9 mouse cellular contexts compared by ENCODE assay signal in genomic region chr1:164796471-164796870, GRCm38 (mm10). TPM values are rescaled to one million over a fixed set of nuclear protein-coding genes. Genes with fewer than 3 reads are reported as not detected.
DNase-seq lines count a peak whose midpoint lies in the region; ATAC-seq and TF ChIP-seq lines count a peak whose summit lies in the region.
"Had no signal": no experiment of that assay in that cellular context is flagged by ENCODE, and none has a peak within 500 bp of the region (broad histone marks: within the 10 kb centered on the region; RNA-seq: fewer than 3 reads in every experiment).

TSS of gene Dpt (plus strand) at chr1:164796644.

- 76% methylated on average over 8 of the region's 8 CpGs for WGBS in heart, embryonic 12.5 days
- 78% methylated on average over 8 of the region's 8 CpGs for WGBS in heart, postnatal 0 days
- WGBS in liver, embryonic 11.5 days = 83% methylated on average over 8 of the region's 8 CpGs

- no peak within 1 kb of the TSS for H3K9ac ChIP-seq in heart, embryonic 12.5 days
- H3K9ac ChIP-seq in heart, postnatal 0 days (replicated peaks; ENCODE audit: low read depth, low read length) = peak within 1 kb of the TSS; percentile 25
- no peak within 1 kb of the TSS for H3K9ac ChIP-seq in liver, embryonic 11.5 days (ENCODE audit: low read depth, low read length)

- H3K27me3 ChIP-seq in heart, embryonic 12.5 days (replicated peaks) = no peaks in the 10 kb centered on the region
- no peaks in the 10 kb centered on the region for H3K27me3 ChIP-seq in heart, postnatal 0 days (ENCODE audit: control insufficient read depth, insufficient read depth, low read length)
- no peaks in the 10 kb centered on the region for H3K27me3 ChIP-seq in liver, embryonic 11.5 days (replicated peaks; ENCODE audit: control insufficient read depth, insufficient read depth, low read length)

- no peak for ATAC-seq in heart, embryonic 12.5 days (ENCODE audit: insufficient number of reproducible peaks, low FRiP score)
- no peak for ATAC-seq in heart, postnatal 0 days (ENCODE audit: insufficient read depth, low read depth)
- no peak for ATAC-seq in liver, embryonic 11.5 days (replicated peaks; ENCODE audit: low FRiP score)
- ATAC-seq in megakaryocyte progenitor cell, adult 5-6 weeks (replicated peaks; ENCODE audit: poor library complexity) = no peak

- H3K4me1 ChIP-seq in heart, embryonic 12.5 days (replicated peaks) = peaks cover 9% of the 10 kb centered on the region; the same call in 1 of the 2 replicates
- no peaks in the 10 kb centered on the region for H3K4me1 ChIP-seq in heart, postnatal 0 days (ENCODE audit: control insufficient read depth, insufficient read depth)
- H3K4me1 ChIP-seq in liver, embryonic 11.5 days (replicated peaks; ENCODE audit: control insufficient read depth, insufficient read depth, low read length) = no peaks in the 10 kb centered on the region

- no peak for TF ChIP-seq CTCF in heart, postnatal 0 days (IDR thresholded peaks at IDR 0.05; ENCODE audit: low read depth)

- peak; percentile 98 for DNase-seq in heart, adult 11 months
- peak; percentile 9 for DNase-seq in embryo, embryonic 11.5 days (ENCODE audit: low read depth, low spot score)
- DNase-seq in heart, postnatal 0 days (ENCODE audit: low spot score) = no peak
- DNase-seq in lung, postnatal 4 days = peak; percentile 50 to 74
- no peak for DNase-seq in liver, embryonic 11.5 days (ENCODE audit: low spot score)
- DNase-seq in spleen, postnatal 14 days (ENCODE audit: low spot score in 2 of 2) = no peak

- no peak within 1 kb of the TSS for H3K4me2 ChIP-seq in heart, embryonic 12.5 days
- H3K4me2 ChIP-seq in heart, postnatal 0 days (ENCODE audit: low read depth, low read length) = peak within 1 kb of the TSS; percentile 44
- no peak within 1 kb of the TSS for H3K4me2 ChIP-seq in liver, embryonic 11.5 days

- H3K36me3 ChIP-seq in heart, embryonic 12.5 days = no peaks in the 10 kb centered on the region
- no peaks in the 10 kb centered on the region for H3K36me3 ChIP-seq in heart, postnatal 0 days (replicated peaks; ENCODE audit: control insufficient read depth, insufficient read depth, low read length)
- no peaks in the 10 kb centered on the region for H3K36me3 ChIP-seq in liver, embryonic 11.5 days (ENCODE audit: control insufficient read depth, insufficient read depth, low read length)

- TF ChIP-seq EP300 in heart, postnatal 0 days (IDR thresholded peaks at IDR 0.05; ENCODE audit: low read depth) = no peak

- H3K27ac ChIP-seq in heart, embryonic 12.5 days (ENCODE audit: poor library complexity, severe bottlenecking) = no peak within 1 kb of the TSS
- H3K27ac ChIP-seq in heart, postnatal 0 days (ENCODE audit: low read depth) = peak within 1 kb of the TSS; percentile 67
- no peak within 1 kb of the TSS for H3K27ac ChIP-seq in liver, embryonic 11.5 days (ENCODE audit: low read depth, low read length)

- H3K4me3 ChIP-seq in heart, embryonic 12.5 days = no peak within 1 kb of the TSS
- peak within 1 kb of the TSS; percentile 35 for H3K4me3 ChIP-seq in heart, postnatal 0 days (ENCODE audit: low read depth, low read length)
- no peak within 1 kb of the TSS for H3K4me3 ChIP-seq in liver, embryonic 11.5 days (ENCODE audit: low read depth, low read length)

- no peaks in the 10 kb centered on the region for H3K9me3 ChIP-seq in heart, embryonic 12.5 days (replicated peaks)
- no peaks in the 10 kb centered on the region for H3K9me3 ChIP-seq in heart, postnatal 0 days (replicated peaks; ENCODE audit: control insufficient read depth, low read length)
- H3K9me3 ChIP-seq in liver, embryonic 11.5 days (ENCODE audit: control insufficient read depth, low read length) = no peaks in the 10 kb centered on the region

RNA-seq across cellular contexts. Expression of gene Dpt, which starts in this region (rescaled TPM):
- 1.7 and 2.1 TPM in 2 replicates for polyA plus RNA-seq in heart, embryonic 12.5 days (2016; fragmentation: Nextera tagmentation; extraction: Ambion mirVana)
- 83.2 and 87.1 TPM in 2 replicates for total RNA-seq in heart, postnatal 0 days (2014; rRNA removed; ENCODE audit: low replicate concordance)
- polyA plus RNA-seq in heart, postnatal 0 days (2015; fragmentation: Nextera tagmentation; extraction: Ambion mirVana) = 52.5 and 58.1 TPM in 2 replicates
- not detected in 2 replicates for polyA plus RNA-seq in liver, embryonic 11.5 days (2014; fragmentation: Nextera tagmentation; extraction: Ambion mirVana)
- not detected in 2 replicates for total RNA-seq in megakaryocyte progenitor cell, adult 5-6 weeks (2015)
- total RNA-seq in megakaryocyte progenitor cell, adult 5-6 weeks (2017) = not detected in 2 replicates
- total RNA-seq: neutrophil, adult 5-6 weeks had no signal

Comparison
In these comparisons a context has a peak if more than half of its experiments do, and no peak if none do; other contexts are left out.
1. RNA of gene Dpt (total RNA-seq): 83.2 to 87.1 TPM in heart, postnatal 0 days; not detected in megakaryocyte progenitor cell, adult 5-6 weeks; every median in the first group is over 10 times any median in the second.
2. RNA of gene Dpt (polyA plus RNA-seq): 52.5 to 58.1 TPM in heart, postnatal 0 days; 1.7 to 2.1 TPM in heart, embryonic 12.5 days and not detected in liver, embryonic 11.5 days; every median in the first group is over 10 times any median in the second.
3. DNase-seq: peak in heart, adult 11 months (single experiment), embryo, embryonic 11.5 days (single experiment) and lung, postnatal 4 days (2 of 2); none in heart, postnatal 0 days (single experiment), liver, embryonic 11.5 days (single experiment) and spleen, postnatal 14 days (0 of 2).